Mouse (Mus musculus) embryonic fibroblast, embryonic 13.5 days (primary cell): ENCODE results near the gene Gm20696.

Experiments
- CTCF ChIP-seq: IDR thresholded peaks from 2 replicates; pipeline ENCODE4 v1.5.1; 2011; ENCODE audit warnings: mild to moderate bottlenecking, control low read depth, low read length, moderate library complexity, borderline replicate concordance; ENCODE audit not compliant: insufficient read depth
- POLR2A ChIP-seq: IDR thresholded peaks from 2 replicates; pipeline ENCODE4 v1.6.1; 2011; ENCODE audit warnings: low read depth, mild to moderate bottlenecking, control low read depth, low read length, moderate library complexity

GRCm38 (mm10) chr6:99233411-99233810, 433.2 kb downstream of the Gm20696 start:
- no peak for TF ChIP-seq POLR2A
- TF ChIP-seq CTCF: no peak
